Comparison of ENCODE assay signal across 8 mouse cellular contexts in the genomic region with DNA sequence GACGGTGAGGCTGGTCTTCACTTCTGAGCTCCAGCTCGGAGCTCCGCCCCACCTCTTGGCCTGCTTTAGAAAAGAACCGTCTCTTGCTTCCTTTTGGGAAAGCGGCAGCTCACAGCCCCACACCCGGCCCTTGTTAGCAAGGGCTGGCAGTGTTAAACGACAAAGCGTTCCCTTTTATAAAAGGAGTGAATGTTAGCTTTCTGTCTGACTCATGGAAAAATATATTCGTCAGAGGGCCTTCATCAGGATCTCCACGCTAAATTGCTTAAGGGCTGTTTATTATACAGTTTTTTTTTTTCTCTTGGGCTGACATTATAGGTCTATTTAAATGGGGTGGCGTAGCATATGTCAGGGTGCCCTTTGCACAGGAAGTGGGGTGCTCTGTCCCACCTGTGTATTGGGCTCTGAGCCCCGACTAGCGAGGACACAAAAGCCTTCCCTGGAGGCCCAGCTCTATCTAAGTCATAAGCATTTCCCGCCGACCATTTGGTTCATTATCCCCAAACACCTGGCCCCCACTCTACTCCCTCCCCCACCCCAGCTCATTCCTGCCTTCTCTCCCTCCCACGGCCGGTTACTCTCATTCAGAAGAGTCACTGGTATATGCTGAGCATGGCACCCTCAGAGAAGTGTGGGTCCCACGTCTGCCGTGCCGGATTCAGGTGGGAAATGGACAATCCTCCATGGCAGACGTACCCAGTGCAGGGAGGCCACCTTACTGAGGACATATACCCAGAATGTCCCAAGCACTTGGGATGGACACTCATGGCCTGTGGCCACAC. TPM values are rescaled to one million over a fixed set of nuclear protein-coding genes. Genes with fewer than 3 reads are reported as not detected.
DNase-seq lines count a peak whose midpoint lies in the region; ATAC-seq and TF ChIP-seq lines count a peak whose summit lies in the region.

No protein-coding gene starts in this region.

- H3K36me3 ChIP-seq in forebrain, embryonic 14.5 days (ENCODE audit: control insufficient read depth, insufficient read depth, low read length), result no peaks in the 10 kb centered on the region
- H3K36me3 ChIP-seq in forebrain, embryonic 12.5 days (replicated peaks), result no peaks in the 10 kb centered on the region
- H3K36me3 ChIP-seq in midbrain, embryonic 14.5 days (ENCODE audit: control insufficient read depth, insufficient read depth, low read length), result no peaks in the 10 kb centered on the region
- H3K36me3 ChIP-seq in midbrain, embryonic 15.5 days (replicated peaks), result no peaks in the 10 kb centered on the region
- H3K36me3 ChIP-seq in heart, embryonic 16.5 days (ENCODE audit: control insufficient read depth, insufficient read depth), result 0 out of 2 replicates have a peak, but pooled peaks cover 2% of the 10 kb centered on the region
- H3K36me3 ChIP-seq in small intestine, adult 2 months (ENCODE audit: control insufficient read depth, insufficient read depth, low read length), result peaks cover 7% of the 10 kb centered on the region

- no peak for TF ChIP-seq POLR2A in small intestine, adult 2 months (IDR thresholded peaks at IDR 0.05; ENCODE audit: low read depth, low read length)

- no peak for DNase-seq in forebrain, embryonic 14.5 days (ENCODE audit: low spot score)
- DNase-seq in midbrain, embryonic 14.5 days, result peak; percentile 27
- no peak for DNase-seq in cerebellum, adult 11 months
- DNase-seq in spleen, postnatal 36 days (ENCODE audit: low spot score in 2 of 2), result no peak

- H3K4me3 ChIP-seq in forebrain, embryonic 14.5 days (ENCODE audit: low read depth, low read length), result no peak overlapping the region
- H3K4me3 ChIP-seq in forebrain, embryonic 12.5 days (replicated peaks), result no peak overlapping the region
- H3K4me3 ChIP-seq in midbrain, embryonic 14.5 days (replicated peaks; ENCODE audit: low read depth, low read length), result no peak overlapping the region
- no peak overlapping the region for H3K4me3 ChIP-seq in midbrain, embryonic 15.5 days
- H3K4me3 ChIP-seq in heart, embryonic 16.5 days (ENCODE audit: low read length), result no peak overlapping the region
- no peak overlapping the region for H3K4me3 ChIP-seq in small intestine, adult 2 months (ENCODE audit: low read depth, low read length)

- H3K9me3 ChIP-seq in forebrain, embryonic 14.5 days (replicated peaks; ENCODE audit: control insufficient read depth, low read length), result no peaks in the 10 kb centered on the region
- H3K9me3 ChIP-seq in forebrain, embryonic 12.5 days, result no peaks in the 10 kb centered on the region
- H3K9me3 ChIP-seq in midbrain, embryonic 14.5 days (ENCODE audit: control insufficient read depth, low read length), result no peaks in the 10 kb centered on the region
- no peaks in the 10 kb centered on the region for H3K9me3 ChIP-seq in midbrain, embryonic 15.5 days
- H3K9me3 ChIP-seq in heart, embryonic 16.5 days (replicated peaks; ENCODE audit: control insufficient read depth, low read length), result no peaks in the 10 kb centered on the region

- WGBS in forebrain, embryonic 14.5 days, result 54% methylated on average over 21 of the region's 21 CpGs
- 62% methylated on average over 21 of the region's 21 CpGs for WGBS in forebrain, embryonic 12.5 days
- WGBS in midbrain, embryonic 14.5 days, result 62% methylated on average over 21 of the region's 21 CpGs
- WGBS in midbrain, embryonic 15.5 days, result 58% methylated on average over 21 of the region's 21 CpGs
- 64% methylated on average over 21 of the region's 21 CpGs for WGBS in heart, embryonic 16.5 days
- 79% methylated on average over 21 of the region's 21 CpGs for WGBS in small intestine, adult 2 months

- ATAC-seq in forebrain, embryonic 14.5 days, result 0 out of 2 replicates have a peak, but pooled peaks have one; percentile 15
- no peak for ATAC-seq in forebrain, embryonic 12.5 days (ENCODE audit: low FRiP score)
- no peak for ATAC-seq in midbrain, embryonic 14.5 days (ENCODE audit: low FRiP score, low TSS enrichment)
- ATAC-seq in midbrain, embryonic 15.5 days (replicated peaks), result no peak
- ATAC-seq in heart, embryonic 16.5 days (replicated peaks; ENCODE audit: extremely low read depth, insufficient read depth, low FRiP score), result no peak

- TF ChIP-seq CTCF in small intestine, adult 2 months (IDR thresholded peaks at IDR 0.05; ENCODE audit: extremely low read depth, insufficient read length, insufficient replicate concordance, low read depth, low read length), result no peak

- no peak overlapping the region for H3K4me2 ChIP-seq in forebrain, embryonic 14.5 days (ENCODE audit: low read length)
- H3K4me2 ChIP-seq in forebrain, embryonic 12.5 days, result no peak overlapping the region
- no peak overlapping the region for H3K4me2 ChIP-seq in midbrain, embryonic 14.5 days (ENCODE audit: low read length)
- no peak overlapping the region for H3K4me2 ChIP-seq in midbrain, embryonic 15.5 days
- H3K4me2 ChIP-seq in heart, embryonic 16.5 days (ENCODE audit: low read depth, low read length), result no peak overlapping the region

- H3K4me1 ChIP-seq in forebrain, embryonic 14.5 days (ENCODE audit: control insufficient read depth, insufficient read depth, low read length), result 0 out of 2 replicates have a peak, but pooled peaks cover 5% of the 10 kb centered on the region
- peaks cover 10% of the 10 kb centered on the region; the same call in 1 of the 2 replicates for H3K4me1 ChIP-seq in forebrain, embryonic 12.5 days
- 0 out of 2 replicates have a peak, but pooled peaks cover 11% of the 10 kb centered on the region for H3K4me1 ChIP-seq in midbrain, embryonic 14.5 days (ENCODE audit: control insufficient read depth, insufficient read depth, low read length)
- peaks cover 14% of the 10 kb centered on the region for H3K4me1 ChIP-seq in midbrain, embryonic 15.5 days
- H3K4me1 ChIP-seq in heart, embryonic 16.5 days (ENCODE audit: control insufficient read depth, insufficient read depth, low read length), result peaks cover 32% of the 10 kb centered on the region
- H3K4me1 ChIP-seq in small intestine, adult 2 months (ENCODE audit: control insufficient read depth, insufficient read depth, insufficient read length, low read length), result no peaks in the 10 kb centered on the region; the same call in 1 of the 2 replicates

- H3K9ac ChIP-seq in forebrain, embryonic 14.5 days (ENCODE audit: low read length), result no peak overlapping the region
- no peak overlapping the region for H3K9ac ChIP-seq in forebrain, embryonic 12.5 days
- no peak overlapping the region for H3K9ac ChIP-seq in midbrain, embryonic 14.5 days (replicated peaks; ENCODE audit: low read length)
- no peak overlapping the region for H3K9ac ChIP-seq in midbrain, embryonic 15.5 days
- no peak overlapping the region for H3K9ac ChIP-seq in heart, embryonic 16.5 days (ENCODE audit: low read length)

- no peaks in the 10 kb centered on the region for H3K27me3 ChIP-seq in forebrain, embryonic 14.5 days (replicated peaks; ENCODE audit: control insufficient read depth, insufficient read depth, low read length)
- H3K27me3 ChIP-seq in forebrain, embryonic 12.5 days, result no peaks in the 10 kb centered on the region
- no peaks in the 10 kb centered on the region for H3K27me3 ChIP-seq in midbrain, embryonic 14.5 days (ENCODE audit: control insufficient read depth, insufficient read depth, low read length)
- no peaks in the 10 kb centered on the region for H3K27me3 ChIP-seq in midbrain, embryonic 15.5 days (replicated peaks)
- no peaks in the 10 kb centered on the region for H3K27me3 ChIP-seq in heart, embryonic 16.5 days (ENCODE audit: control insufficient read depth, insufficient read depth, low read length)
- no peaks in the 10 kb centered on the region for H3K27me3 ChIP-seq in small intestine, adult 2 months (ENCODE audit: control insufficient read depth, insufficient read depth, low read length)

- no peak overlapping the region for H3K27ac ChIP-seq in forebrain, embryonic 14.5 days (ENCODE audit: low read depth, low read length)
- H3K27ac ChIP-seq in forebrain, embryonic 12.5 days, result no peak overlapping the region
- H3K27ac ChIP-seq in midbrain, embryonic 14.5 days (replicated peaks; ENCODE audit: low read depth, low read length), result no peak overlapping the region
- no peak overlapping the region for H3K27ac ChIP-seq in midbrain, embryonic 15.5 days
- peak overlapping the region; percentile 58 for H3K27ac ChIP-seq in heart, embryonic 16.5 days (ENCODE audit: low read length)
- H3K27ac ChIP-seq in small intestine, adult 2 months (ENCODE audit: insufficient read depth, low read depth, low read length), result peak overlapping the region; percentile 29; the same call in 1 of the 2 replicates

RNA-seq across cellular contexts. Expression of a gene that starts 26.2 kb away (rescaled TPM):
- 77.8 and 85.5 TPM in 2 replicates for polyA plus RNA-seq in forebrain, embryonic 14.5 days (2014; fragmentation: Nextera tagmentation; extraction: Ambion mirVana)
- 44.2 and 45.3 TPM in 2 replicates for polyA plus RNA-seq in forebrain, embryonic 12.5 days (2016; fragmentation: Nextera tagmentation; extraction: Ambion mirVana)
- 59.8 and 66.5 TPM in 2 replicates for polyA plus RNA-seq in midbrain, embryonic 14.5 days (2014; fragmentation: Nextera tagmentation; extraction: Ambion mirVana)
- polyA plus RNA-seq in midbrain, embryonic 15.5 days (2015; fragmentation: Nextera tagmentation; extraction: Ambion mirVana), result 58.9 and 66.9 TPM in 2 replicates
- 94.4 and 115 TPM in 2 replicates for polyA plus RNA-seq in heart, embryonic 16.5 days (2015; fragmentation: Nextera tagmentation; extraction: Ambion mirVana)
- 46.5 and 53.3 TPM in 2 replicates for polyA plus RNA-seq in small intestine, adult 2 months (2012; rRNA removed)

Comparison
In these comparisons a context has a peak if more than half of its experiments do, and no peak if none do; other contexts are left out.
1. H3K27ac ChIP-seq: peak in heart, embryonic 16.5 days (single experiment) and small intestine, adult 2 months (single experiment); none in forebrain, embryonic 14.5 days (single experiment), forebrain, embryonic 12.5 days (single experiment), midbrain, embryonic 14.5 days (single experiment) and midbrain, embryonic 15.5 days (single experiment).